Mouse (Mus musculus): ENCODE measurements around the gene Ppt2.
A peak's percentile ranks its signal among the peaks of the same experiment; 100 is the strongest.

Gene Ppt2

GRCm38 (mm10) chr17:34587814-34588213 lies 40.5 kb downstream of the Ppt2 start:
- no peak for DNase-seq (ENCODE audit: low read depth, low spot score)

DNA sequence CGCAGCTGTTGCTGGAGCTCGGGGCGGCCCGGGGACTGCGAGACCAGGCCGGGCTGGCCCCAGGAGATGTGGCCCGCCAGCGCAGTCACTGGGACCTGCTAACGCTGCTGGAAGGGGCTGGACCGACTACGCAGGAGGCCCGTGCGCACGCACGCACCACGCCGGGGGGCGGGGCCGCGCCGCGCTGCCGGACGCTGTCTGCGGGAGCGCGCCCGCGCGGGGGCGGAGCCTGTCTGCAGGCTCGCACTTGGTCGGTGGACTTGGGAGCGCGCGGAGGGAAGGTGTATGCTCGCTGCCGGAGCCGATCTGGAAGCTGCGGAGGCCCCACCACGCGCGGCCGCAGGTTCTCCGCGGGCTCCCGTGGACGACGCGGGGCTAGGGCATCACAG lies 40.9 kb downstream of the Ppt2 start:
- peak; percentile 88 for DNase-seq (ENCODE audit: low read depth, low spot score)

GRCm38 (mm10) chr17:34586796-34587422 lies 41.4 kb downstream of the Ppt2 start:
- peak; percentile 79 for DNase-seq (ENCODE audit: low read depth, low spot score)

DNA sequence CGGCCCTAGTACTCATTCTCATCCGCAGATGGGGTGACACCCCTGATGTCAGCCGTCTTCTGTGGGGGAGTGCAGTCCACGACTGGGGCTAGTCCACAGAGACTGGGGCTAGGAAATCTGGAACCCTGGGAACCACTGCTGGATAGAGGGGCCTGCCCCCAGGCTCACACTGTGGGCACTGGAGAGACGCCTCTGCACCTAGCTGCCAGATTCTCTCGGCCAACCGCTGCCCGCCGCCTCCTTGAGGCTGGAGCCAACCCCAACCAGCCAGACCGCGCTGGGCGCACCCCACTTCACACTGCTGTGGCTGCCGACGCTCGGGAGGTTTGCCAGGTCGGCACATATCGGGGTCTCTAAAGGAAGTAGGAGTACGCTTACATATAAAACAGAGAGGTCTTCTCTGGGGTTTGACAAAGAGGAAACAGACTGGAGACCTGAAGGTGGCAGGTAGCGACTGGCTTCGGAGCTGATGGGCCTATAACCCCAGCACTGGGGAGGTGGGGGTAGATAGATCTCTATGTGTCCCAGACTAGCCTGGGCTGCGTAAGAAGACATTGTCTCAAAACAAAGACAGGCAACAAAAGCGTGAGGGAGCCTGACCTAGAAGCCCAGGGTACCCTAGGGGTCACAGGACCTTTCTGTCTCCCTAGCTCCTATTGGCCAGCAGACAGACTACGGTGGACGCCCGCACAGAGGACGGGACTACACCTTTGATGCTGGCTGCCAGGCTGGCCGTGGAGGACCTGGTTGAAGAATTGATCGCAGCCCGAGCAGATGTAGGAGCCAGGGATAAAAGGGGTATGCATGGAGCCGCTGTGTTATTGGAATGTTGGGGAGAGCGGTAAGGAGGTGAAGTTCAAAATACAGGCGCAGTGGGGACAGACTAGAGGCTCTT lies 42.2 kb downstream of the Ppt2 start:
- DNase-seq (ENCODE audit: low read depth, low spot score), result no peak

- no peak for DNase-seq (ENCODE audit: low read depth, low spot score)
Observed at GRCm38 (mm10) chr17:34585121-34585520, 43.2 kb downstream of the Ppt2 start.

DNA sequence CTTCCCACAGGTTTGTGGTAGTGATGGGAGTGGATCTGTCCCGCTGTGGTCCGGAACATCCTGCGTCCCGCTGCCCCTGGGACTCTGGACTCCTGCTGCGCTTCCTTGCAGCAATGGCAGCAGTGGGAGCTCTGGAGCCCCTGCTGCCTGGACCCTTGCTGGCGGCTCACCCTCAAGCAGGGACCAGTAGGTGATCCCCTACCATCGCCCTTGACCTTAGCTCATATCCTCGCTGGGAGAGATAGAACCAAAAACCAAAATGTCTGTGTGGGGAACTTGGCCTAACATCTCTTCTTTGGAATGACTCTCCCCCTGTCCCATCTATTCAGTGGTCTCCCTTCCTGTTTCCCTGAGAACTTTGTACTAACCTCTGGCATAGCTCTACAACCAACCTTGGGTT lies 44.5 kb downstream of the Ppt2 start:
- DNase-seq (ENCODE audit: low read depth, low spot score), result no peak

- no peak for DNase-seq (ENCODE audit: low read depth, low spot score)
Observed at GRCm38 (mm10) chr17:34583397-34583796, 44.9 kb downstream of the Ppt2 start.

DNA sequence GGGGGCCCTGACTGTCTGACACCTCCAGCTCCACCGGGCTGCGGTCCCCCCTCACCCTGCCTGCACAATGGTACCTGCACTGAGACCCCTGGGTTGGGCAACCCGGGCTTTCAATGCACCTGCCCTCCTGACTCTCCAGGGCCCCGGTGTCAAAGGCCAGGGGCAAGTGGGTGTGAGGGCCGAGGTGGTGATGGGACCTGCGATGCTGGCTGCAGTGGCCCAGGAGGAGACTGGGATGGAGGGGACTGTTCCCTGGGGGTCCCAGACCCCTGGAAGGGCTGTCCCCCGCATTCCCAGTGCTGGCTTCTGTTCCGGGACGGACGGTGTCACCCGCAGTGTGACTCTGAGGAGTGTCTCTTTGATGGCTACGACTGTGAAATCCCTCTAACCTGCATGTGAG lies 45.8 kb downstream of the Ppt2 start:
- DNase-seq (ENCODE audit: low read depth, low spot score), result no peak

DNA sequence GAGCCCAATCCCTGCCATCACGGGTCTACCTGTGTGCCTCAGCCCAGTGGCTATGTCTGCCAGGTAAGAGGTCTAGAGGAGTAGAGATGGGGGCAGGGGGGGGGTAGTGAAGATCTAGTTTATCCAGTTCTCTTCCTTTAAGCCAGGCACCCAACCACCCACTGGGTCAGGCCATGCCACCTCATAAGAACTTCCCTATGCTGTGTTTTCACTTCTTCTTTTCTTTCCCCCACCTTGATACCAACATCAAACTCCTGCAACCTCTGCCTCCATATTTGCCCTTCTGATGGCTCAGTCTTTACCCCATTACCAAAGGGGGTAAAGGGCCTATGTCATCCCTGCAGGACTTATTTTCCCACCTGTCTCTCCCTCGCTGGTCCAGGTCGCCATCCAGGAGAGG lies 50.2 kb downstream of the Ppt2 start:
- no peak for DNase-seq (ENCODE audit: low read depth, low spot score)

DNA sequence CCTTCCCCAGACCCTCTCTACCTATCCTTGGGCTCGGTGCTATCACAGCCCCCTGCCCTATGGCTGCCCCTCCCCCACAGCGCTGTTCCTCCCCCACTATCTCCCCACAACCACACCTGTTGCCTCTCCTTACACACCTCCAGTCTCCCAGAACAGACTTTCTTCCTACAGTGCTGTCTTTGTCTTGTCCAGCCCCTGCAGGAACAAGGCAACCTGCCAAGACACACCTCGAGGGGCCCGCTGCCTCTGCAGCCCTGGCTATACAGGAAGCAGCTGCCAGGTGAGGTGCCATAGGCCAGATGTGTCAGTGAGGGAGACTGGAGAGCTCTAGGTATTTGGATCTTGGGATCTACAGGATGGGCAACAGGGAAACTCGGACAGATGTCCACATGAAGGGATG lies 51.7 kb downstream of the Ppt2 start:
- no peak for DNase-seq (ENCODE audit: low read depth, low spot score)

DNA sequence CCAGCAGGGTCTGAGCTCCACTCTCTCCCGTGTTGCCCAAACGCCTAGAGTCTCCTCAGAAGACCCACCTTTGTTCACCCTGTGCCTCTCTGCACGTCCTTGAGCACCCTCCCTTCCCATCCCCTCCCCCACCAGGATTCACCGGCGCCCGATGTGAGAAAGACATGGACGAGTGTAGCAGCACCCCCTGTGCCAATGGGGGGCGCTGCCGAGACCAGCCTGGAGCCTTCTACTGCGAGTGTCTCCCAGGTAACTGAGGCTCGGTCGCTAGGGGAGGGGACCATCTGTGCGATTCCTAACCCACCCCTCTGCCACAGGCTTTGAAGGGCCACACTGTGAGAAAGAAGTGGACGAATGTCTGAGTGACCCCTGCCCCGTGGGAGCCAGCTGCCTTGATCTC lies 55.9 kb downstream of the Ppt2 start:
- no peak for DNase-seq (ENCODE audit: low read depth, low spot score)

DNA sequence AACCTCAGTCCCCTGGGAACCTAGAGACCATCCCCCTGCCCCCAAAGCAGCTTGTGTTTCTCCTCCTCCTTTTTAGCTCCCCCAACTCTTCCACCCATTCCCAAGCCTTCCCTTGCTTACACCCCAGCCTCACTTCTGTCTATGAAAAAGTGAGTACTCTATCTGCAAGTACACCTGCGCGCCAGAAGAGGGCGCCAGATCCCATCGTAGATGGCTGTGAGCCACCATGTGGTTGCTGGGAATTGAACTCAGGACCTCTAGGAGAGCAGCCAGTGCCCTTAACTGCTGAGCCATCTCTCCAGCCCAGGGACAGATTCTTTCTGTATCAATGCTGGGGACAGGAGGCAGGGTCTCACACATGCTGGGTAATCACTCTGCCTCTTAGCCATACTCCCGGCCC lies 56.4 kb downstream of the Ppt2 start:
- no peak for DNase-seq (ENCODE audit: low read depth, low spot score)

GRCm38 (mm10) chr17:34569919-34570318 lies 58.4 kb downstream of the Ppt2 start:
- DNase-seq (ENCODE audit: low read depth, low spot score), result no peak

- DNase-seq (ENCODE audit: low read depth, low spot score), result no peak
Observed at GRCm38 (mm10) chr17:34568421-34568820, 59.9 kb downstream of the Ppt2 start.

GRCm38 (mm10) chr17:34567311-34567710 lies 61.0 kb downstream of the Ppt2 start:
- no peak for DNase-seq (ENCODE audit: low read depth, low spot score)
